Mouse (Mus musculus): ENCODE results near the gene Col6a5. TPM values are rescaled to one million over a fixed set of nuclear protein-coding genes. Genes with fewer than 3 reads are reported as not detected.

Col6a5 gene
- polyA plus RNA-seq, 1 experiment from 2014 or later, result 2.8 TPM

DNA sequence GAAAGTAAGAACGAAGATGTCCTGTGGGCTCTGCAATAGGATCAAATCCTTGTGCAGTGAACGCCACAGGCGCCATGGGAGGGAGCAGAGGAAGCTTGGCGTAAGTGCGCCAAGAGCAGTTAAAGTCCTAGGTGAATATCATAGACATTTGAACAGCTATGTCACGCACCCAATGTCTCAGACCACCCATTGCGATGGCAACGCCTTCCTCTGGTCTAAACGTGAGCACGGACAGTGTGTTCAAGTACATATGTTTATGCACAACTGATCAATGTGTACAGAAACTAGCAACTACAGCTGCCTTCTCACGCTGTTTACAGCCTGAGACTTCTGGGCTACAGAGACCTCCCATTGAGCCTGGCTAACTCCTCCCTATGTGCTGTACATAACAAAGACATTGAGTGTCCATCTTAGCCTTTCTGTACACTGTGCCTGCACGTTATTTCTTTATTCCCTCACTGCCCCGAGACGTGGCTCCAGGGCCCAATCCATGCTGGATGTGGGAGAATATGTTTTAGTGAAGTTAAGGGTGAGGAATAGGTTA, 11.0 kb upstream of the Col6a5 start:
- no peak overlapping the region for H3K9ac ChIP-seq
- H3K27ac ChIP-seq, result peak overlapping the region; percentile 66; the same call in 1 of the 2 replicates
- 79% methylated on average over 14 of the region's 14 CpGs for WGBS
- H3K27me3 ChIP-seq (replicated peaks), result no peaks in the 10 kb centered on the region
- no peaks in the 10 kb centered on the region for H3K36me3 ChIP-seq
- ATAC-seq (ENCODE audit: insufficient read depth, low FRiP score, low read depth), result no peak
- peaks cover 4% of the 10 kb centered on the region; the same call in 1 of the 2 replicates for H3K4me1 ChIP-seq
- H3K9me3 ChIP-seq, result no peaks in the 10 kb centered on the region
- H3K4me3 ChIP-seq (replicated peaks), result no peak overlapping the region
- no peak overlapping the region for H3K4me2 ChIP-seq

DNA sequence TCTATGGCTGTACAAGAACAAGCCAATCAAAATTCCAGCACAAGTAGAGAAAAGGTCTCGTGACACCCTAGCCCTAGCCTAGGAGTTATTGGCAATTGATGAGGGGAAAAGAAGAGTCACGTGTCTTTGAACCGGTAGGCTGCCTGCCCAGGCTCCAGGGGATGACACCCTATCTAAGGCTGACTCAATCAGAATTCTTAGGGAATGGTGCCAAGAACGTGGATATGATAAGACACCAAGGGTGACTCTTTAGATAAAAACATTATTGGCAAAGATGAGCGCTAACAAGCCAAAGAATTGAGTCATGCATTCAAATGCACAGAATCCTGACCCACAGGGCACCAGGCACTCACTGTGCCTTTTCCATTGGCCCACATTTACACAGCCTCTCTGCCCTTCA, 10.5 kb upstream of the Col6a5 start:
- Histone ChIP-seq H3K36me3 (no peaks in the 10 kb centered on the region), H3K4me1 (peaks cover 4% of the 10 kb centered on the region; the same call in 1 of the 2 replicates), H3K4me3 (replicated peaks) (no peak overlapping the region), H3K9ac (no peak overlapping the region), H3K4me2 (no peak overlapping the region), H3K27ac (peak overlapping the region; percentile 66; the same call in 1 of the 2 replicates), H3K27me3 (replicated peaks) (no peaks in the 10 kb centered on the region), H3K9me3 (no peaks in the 10 kb centered on the region)
- 79% methylated on average over 5 of the region's 5 CpGs for WGBS
- ATAC-seq (ENCODE audit: insufficient read depth, low FRiP score, low read depth), result no peak

DNA sequence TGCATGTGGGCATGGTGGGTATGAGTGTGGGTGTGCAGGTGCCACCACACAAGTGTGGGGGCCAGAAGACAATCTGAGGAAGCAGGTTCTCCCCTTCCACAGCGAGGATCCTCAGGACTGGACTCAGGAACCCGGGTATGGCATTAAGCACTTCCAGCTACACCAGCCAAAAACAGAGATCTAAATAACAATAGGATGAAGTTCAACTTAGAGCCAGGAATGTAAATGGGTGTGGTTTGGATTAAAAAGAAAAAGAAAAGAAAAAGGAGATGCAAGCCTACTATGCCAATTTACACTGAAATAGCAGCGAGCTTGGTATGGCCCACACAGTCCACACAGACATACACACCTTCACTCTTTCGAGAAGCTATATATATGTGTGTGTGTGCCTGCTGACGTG, 7.5 kb upstream of the Col6a5 start:
- ATAC-seq (ENCODE audit: insufficient read depth, low FRiP score, low read depth), result no peak
- Histone ChIP-seq H3K4me1 (peaks cover 4% of the 10 kb centered on the region; the same call in 1 of the 2 replicates), H3K36me3 (no peaks in the 10 kb centered on the region), H3K27ac (no peak overlapping the region), H3K4me2 (no peak overlapping the region), H3K27me3 (replicated peaks) (no peaks in the 10 kb centered on the region), H3K4me3 (replicated peaks) (no peak overlapping the region), H3K9me3 (no peaks in the 10 kb centered on the region), H3K9ac (no peak overlapping the region)
- 82% methylated on average over 5 of the region's 5 CpGs for WGBS

DNA sequence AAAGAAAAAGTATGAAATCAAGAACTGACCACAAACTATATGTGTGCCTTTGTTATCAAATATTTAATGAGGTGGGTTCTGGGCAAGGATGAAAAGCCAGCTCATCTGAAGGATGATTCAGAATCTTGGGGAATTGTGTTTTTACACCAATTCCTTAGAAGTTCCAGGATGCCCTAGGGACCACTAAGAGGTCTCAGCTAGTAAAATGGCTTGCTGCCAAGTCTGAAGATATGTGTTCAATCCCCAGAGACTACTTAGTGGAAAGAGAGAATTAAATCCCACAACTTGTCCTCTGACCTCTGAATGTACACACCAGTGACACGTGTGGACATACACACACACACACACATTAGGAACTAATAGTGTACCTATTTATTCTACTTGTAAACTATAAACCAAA, 1.3 kb downstream of the Col6a5 start:
- no peak overlapping the region for H3K9ac ChIP-seq
- WGBS, result 45% methylated on average over 1 of the region's 1 CpGs
- H3K9me3 ChIP-seq, result no peaks in the 10 kb centered on the region
- H3K36me3 ChIP-seq, result no peaks in the 10 kb centered on the region
- no peaks in the 10 kb centered on the region for H3K27me3 ChIP-seq (replicated peaks)
- no peak overlapping the region for H3K27ac ChIP-seq
- no peak overlapping the region for H3K4me2 ChIP-seq
- H3K4me1 ChIP-seq, result peaks cover 8% of the 10 kb centered on the region; the same call in 1 of the 2 replicates
- H3K4me3 ChIP-seq (replicated peaks), result no peak overlapping the region
- no peak for ATAC-seq (ENCODE audit: insufficient read depth, low FRiP score, low read depth)

DNA sequence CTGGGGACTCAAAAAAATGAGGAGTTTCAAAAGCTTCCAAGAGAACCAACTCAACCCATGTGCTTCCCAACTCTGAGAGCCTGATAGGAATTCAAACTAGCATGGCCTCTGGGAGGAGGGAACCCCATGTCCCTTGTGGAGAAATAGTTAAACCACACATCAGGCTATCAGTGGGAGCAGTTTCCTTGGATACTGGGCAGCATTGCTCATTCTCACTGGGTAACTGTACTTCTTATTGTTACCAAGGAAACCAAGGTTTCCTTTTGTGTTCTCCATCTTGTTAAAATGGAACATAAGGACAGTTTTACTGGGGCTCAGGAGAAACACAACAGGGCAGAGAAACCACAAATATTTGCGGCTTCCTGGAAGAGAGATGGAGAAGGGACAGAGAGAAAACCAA, 10.7 kb downstream of the Col6a5 start:
- H3K4me1 ChIP-seq, result no peaks in the 10 kb centered on the region
- no peaks in the 10 kb centered on the region for H3K9me3 ChIP-seq
- H3K9ac ChIP-seq, result no peak overlapping the region
- H3K4me3 ChIP-seq (replicated peaks), result no peak overlapping the region
- WGBS, result 93% methylated on average over 1 of the region's 1 CpGs
- no peak overlapping the region for H3K27ac ChIP-seq
- H3K4me2 ChIP-seq, result no peak overlapping the region
- no peaks in the 10 kb centered on the region for H3K36me3 ChIP-seq
- no peaks in the 10 kb centered on the region for H3K27me3 ChIP-seq (replicated peaks)
- ATAC-seq (ENCODE audit: insufficient read depth, low FRiP score, low read depth), result no peak

DNA sequence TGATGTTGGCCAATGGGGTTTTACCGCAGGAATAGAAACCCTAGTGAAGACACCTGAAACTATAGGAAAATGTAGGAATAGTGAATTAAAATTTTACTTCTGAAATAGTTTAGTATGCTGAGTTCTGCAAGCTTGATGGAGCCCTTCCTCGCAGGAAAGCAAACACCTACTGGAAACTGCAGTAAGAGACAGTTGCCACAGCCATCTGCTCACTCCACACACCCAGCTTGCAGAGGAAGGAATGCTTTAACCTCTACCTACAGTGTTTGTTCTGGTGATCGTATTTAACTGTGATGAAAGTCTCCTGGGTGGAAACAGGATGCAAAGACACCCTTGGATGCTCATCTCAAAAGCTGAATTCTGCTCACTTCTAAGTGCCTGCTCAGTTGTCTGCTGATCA, 12.9 kb downstream of the Col6a5 start:
- Histone ChIP-seq H3K4me1 (no peaks in the 10 kb centered on the region), H3K27ac (no peak overlapping the region), H3K27me3 (replicated peaks) (no peaks in the 10 kb centered on the region), H3K9ac (no peak overlapping the region), H3K4me2 (no peak overlapping the region), H3K9me3 (no peaks in the 10 kb centered on the region), H3K36me3 (no peaks in the 10 kb centered on the region), H3K4me3 (replicated peaks) (no peak overlapping the region)
- no peak for ATAC-seq (ENCODE audit: insufficient read depth, low FRiP score, low read depth)
- WGBS, result 70% methylated on average over 3 of the region's 3 CpGs

DNA sequence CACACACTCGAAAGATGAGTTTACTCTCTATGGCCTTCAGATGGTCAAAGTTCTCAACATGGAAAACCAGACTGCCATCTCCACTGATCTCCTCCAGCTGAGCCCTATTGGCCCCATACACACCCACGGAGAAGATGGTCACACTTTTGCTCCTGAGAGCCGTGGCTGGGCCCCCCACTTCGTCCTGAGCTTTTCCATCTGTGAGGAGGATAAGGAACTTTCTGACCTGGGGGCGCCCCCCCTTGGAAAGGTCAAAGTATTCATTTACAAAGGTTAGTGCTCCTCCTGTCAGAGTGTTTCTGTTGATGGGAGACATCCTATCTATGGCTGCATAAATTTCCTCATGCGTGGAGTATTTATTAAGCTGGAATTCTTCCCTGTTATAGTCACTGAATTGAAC, 26.6 kb downstream of the Col6a5 start:
- 52% methylated on average over 6 of the region's 6 CpGs for WGBS
- Histone ChIP-seq H3K4me1 (no peaks in the 10 kb centered on the region), H3K27ac (no peak overlapping the region), H3K4me3 (replicated peaks) (no peak overlapping the region), H3K36me3 (no peaks in the 10 kb centered on the region), H3K9ac (no peak overlapping the region), H3K27me3 (replicated peaks) (no peaks in the 10 kb centered on the region), H3K4me2 (no peak overlapping the region), H3K9me3 (no peaks in the 10 kb centered on the region)
- ATAC-seq (ENCODE audit: insufficient read depth, low FRiP score, low read depth), result no peak

DNA sequence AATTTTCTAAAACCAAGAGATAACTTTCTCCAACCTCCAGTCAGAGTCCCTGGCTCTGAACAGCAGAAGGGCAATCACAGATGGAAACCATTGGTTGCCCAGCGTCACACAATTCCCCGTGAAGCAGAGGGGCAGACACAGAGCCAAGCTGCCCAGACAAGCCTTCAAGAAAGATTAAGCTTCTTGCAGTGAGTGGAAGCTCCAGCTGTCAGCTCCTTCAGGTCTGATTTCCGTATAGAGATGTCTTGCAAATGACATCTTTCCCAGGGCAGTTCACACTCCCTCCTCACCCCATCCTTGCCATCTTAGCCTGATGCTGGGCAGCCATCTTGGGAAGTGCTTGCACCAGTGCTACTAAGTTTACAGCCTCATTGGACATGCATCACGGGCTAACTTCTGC, 31.2 kb downstream of the Col6a5 start:
- no peak overlapping the region for H3K4me2 ChIP-seq
- no peak for ATAC-seq (ENCODE audit: insufficient read depth, low FRiP score, low read depth)

DNA sequence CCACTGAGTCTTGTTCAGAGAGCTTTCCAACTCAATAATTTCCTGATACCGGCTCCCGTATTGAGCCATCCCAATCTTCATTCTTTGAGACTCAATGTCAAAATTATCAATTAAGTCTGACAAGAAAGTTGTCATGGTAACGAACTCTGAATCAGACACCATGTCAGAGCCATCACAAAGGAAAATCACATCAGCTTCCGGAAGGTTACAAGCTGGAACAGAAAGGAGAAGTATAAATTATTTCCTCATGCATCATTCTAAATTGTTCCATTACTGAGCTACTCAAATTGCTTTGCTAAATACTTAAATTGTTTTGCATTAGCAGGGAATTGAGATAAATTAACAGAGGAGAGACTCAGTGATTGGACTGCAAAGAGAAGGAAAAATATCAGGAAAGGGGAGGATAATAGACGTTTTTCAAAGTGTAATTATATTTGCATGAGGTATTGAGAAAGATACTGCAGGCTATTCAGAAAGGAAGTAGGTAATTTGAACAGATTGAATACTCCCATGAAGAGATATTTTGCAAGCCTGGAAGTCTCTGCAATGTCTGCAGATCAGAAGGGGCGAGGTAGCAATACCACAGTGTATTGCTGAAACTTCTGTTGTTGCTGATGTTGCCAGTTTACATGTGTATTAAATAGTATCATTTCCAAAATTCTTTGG, 31.9 kb downstream of the Col6a5 start:
- Histone ChIP-seq H3K36me3 (no peaks in the 10 kb centered on the region), H3K4me3 (replicated peaks) (no peak overlapping the region), H3K4me2 (no peak overlapping the region), H3K9ac (no peak overlapping the region), H3K27me3 (replicated peaks) (no peaks in the 10 kb centered on the region), H3K9me3 (no peaks in the 10 kb centered on the region), H3K27ac (no peak overlapping the region), H3K4me1 (no peaks in the 10 kb centered on the region)
- 68% methylated on average over 6 of the region's 6 CpGs for WGBS
- ATAC-seq (ENCODE audit: insufficient read depth, low FRiP score, low read depth), result no peak

More for the DNA sequence above, 31.2 kb downstream of the Col6a5 start:
- 75% methylated on average over 4 of the region's 4 CpGs for WGBS
- H3K4me1 ChIP-seq, result no peaks in the 10 kb centered on the region
- no peaks in the 10 kb centered on the region for H3K27me3 ChIP-seq (replicated peaks)
- no peaks in the 10 kb centered on the region for H3K9me3 ChIP-seq
- H3K4me3 ChIP-seq (replicated peaks), result no peak overlapping the region
- no peak overlapping the region for H3K9ac ChIP-seq
- no peak overlapping the region for H3K27ac ChIP-seq
- no peaks in the 10 kb centered on the region for H3K36me3 ChIP-seq

DNA sequence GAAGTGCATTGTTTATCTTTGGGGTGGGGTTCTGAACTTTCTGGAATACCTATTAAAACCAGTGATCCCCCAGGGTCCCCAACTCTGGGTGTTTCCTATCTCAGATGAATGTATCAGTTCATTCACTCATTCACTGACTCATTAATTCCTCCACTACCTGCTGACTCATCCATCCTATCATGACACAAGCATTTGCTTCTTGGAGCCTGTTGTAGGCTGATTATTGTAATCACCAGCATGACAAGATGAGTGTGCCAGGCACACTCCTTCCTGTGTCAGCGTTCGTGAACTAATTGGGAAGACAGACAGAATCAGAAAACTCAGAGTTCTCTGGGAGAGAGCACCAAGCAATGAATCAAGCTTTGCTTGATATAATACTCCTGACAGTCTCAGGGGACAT, 36.8 kb downstream of the Col6a5 start:
- no peak overlapping the region for H3K4me3 ChIP-seq (replicated peaks)
- H3K36me3 ChIP-seq, result no peaks in the 10 kb centered on the region
- 76% methylated on average over 2 of the region's 2 CpGs for WGBS
- H3K9me3 ChIP-seq, result no peaks in the 10 kb centered on the region
- H3K4me2 ChIP-seq, result no peak overlapping the region
- no peak overlapping the region for H3K9ac ChIP-seq
- H3K4me1 ChIP-seq, result no peaks in the 10 kb centered on the region
- no peaks in the 10 kb centered on the region for H3K27me3 ChIP-seq (replicated peaks)
- ATAC-seq (ENCODE audit: insufficient read depth, low FRiP score, low read depth), result no peak
- no peak overlapping the region for H3K27ac ChIP-seq

DNA sequence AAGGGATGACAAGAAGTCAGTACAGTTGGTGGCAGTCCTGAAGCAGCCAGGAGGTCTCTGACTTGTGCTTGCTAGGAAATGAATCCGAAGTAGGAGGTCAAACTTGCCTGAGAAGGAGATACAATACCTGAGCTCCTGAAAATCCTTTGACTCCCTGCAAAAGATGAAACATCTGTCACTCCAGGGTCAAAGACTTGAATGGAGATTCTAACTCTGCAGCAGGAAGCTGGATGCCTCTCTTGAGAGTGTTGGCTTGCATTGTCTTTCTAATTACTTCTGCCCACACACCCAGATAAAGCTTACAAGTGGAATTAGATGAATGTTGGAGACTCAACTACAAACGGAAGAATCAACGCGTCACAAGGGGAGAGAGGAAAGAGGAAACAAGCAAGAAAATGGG, 45.3 kb downstream of the Col6a5 start:
- Histone ChIP-seq H3K27ac (no peak overlapping the region), H3K27me3 (replicated peaks) (no peaks in the 10 kb centered on the region), H3K9ac (no peak overlapping the region), H3K4me3 (replicated peaks) (no peak overlapping the region), H3K9me3 (no peaks in the 10 kb centered on the region), H3K4me2 (no peak overlapping the region), H3K4me1 (no peaks in the 10 kb centered on the region), H3K36me3 (no peaks in the 10 kb centered on the region)
- 52% methylated on average over 4 of the region's 4 CpGs for WGBS
- no peak for ATAC-seq (ENCODE audit: insufficient read depth, low FRiP score, low read depth)

DNA sequence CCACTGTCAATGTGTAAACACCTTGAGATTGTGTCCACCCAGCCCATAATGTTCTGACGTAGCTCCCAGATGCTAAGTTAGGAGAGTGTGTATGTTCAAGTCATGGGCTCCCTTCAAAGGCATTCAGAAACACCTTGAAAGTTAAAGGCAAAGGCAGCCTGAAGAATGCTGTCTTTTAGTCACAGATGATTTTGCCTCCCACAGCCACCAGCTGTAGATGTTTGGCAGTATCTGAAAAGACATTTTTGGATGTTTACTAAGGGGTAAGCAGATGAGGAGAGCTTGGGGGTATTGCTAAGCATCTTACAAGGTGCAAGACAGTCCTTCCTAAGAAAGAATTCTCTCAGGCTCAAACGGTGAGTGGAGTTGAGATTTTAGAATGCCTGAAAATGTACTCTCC, 50.3 kb downstream of the Col6a5 start:
- no peaks in the 10 kb centered on the region for H3K4me1 ChIP-seq
- no peak overlapping the region for H3K4me3 ChIP-seq (replicated peaks)
- H3K4me2 ChIP-seq, result no peak overlapping the region
- no peak overlapping the region for H3K27ac ChIP-seq
- no peak for ATAC-seq (ENCODE audit: insufficient read depth, low FRiP score, low read depth)
- no peaks in the 10 kb centered on the region for H3K27me3 ChIP-seq (replicated peaks)
- H3K9ac ChIP-seq, result no peak overlapping the region
- H3K36me3 ChIP-seq, result no peaks in the 10 kb centered on the region
- WGBS, result 79% methylated on average over 2 of the region's 2 CpGs
- no peaks in the 10 kb centered on the region for H3K9me3 ChIP-seq
